Mouse (Mus musculus) CH12.LX (cell line): Measurements from ENCODE around the gene Fbxo11. TPM values are rescaled to one million over a fixed set of nuclear protein-coding genes. Genes with fewer than 3 reads are reported as not detected.

Experiments used
- DNase-seq: peaks from one replicate; pipeline ENCODE4 v3.0.0-alpha.2; 2013; ENCODE audit errors: extremely low read depth
- H3K27ac ChIP-seq: 2 replicates; pipeline ENCODE4 v1.5.1; 2012; ENCODE audit warnings: low read depth, mild to moderate bottlenecking, control low read depth, moderate library complexity; ENCODE audit not compliant: insufficient read depth
- H3K27me3 ChIP-seq: replicated peaks from 2 replicates; pipeline ENCODE3; 2012; ENCODE audit warnings: inconsistent platforms
- H3K36me3 ChIP-seq, 2 experiments: replicated peaks in 1 of 2; 2 replicates each; pipeline versions ENCODE3 to v1.6.1; 2012; ENCODE audit warnings: inconsistent platforms in 1 of 2, low read length in 1 of 2, mild to moderate bottlenecking in 1 of 2, mixed read lengths in 1 of 2, moderate library complexity in 1 of 2; ENCODE audit not compliant: control insufficient read depth in 1 of 2, insufficient read depth in 1 of 2
- H3K4me1 ChIP-seq, 2 experiments: 2 replicates each; pipeline ENCODE4 v1.6.1; 2012; ENCODE audit warnings: inconsistent platforms in 1 of 2, moderate library complexity in 1 of 2; ENCODE audit not compliant: insufficient read depth in 2 of 2, control insufficient read depth in 1 of 2
- H3K4me2 ChIP-seq: 2 replicates; pipeline ENCODE4 v1.6.1; 2012; ENCODE audit warnings: low read depth, mild to moderate bottlenecking, control low read depth; ENCODE audit not compliant: poor library complexity, insufficient read depth, severe bottlenecking
- H3K4me3 ChIP-seq, 3 experiments: fragments of 150-350 bp in 1 of 3; sonication (generic) in 1 of 3; replicated peaks in 1 of 3; 2 replicates each; pipeline versions ENCODE3 to v1.5.1; 2011 to 2012; ENCODE audit warnings: low read depth in 2 of 3, low read length in 2 of 3, mild to moderate bottlenecking in 2 of 3, moderate library complexity in 2 of 3, control low read depth in 1 of 3, improper control_type of control experiment in 1 of 3, inconsistent platforms in 1 of 3, mixed read lengths in 1 of 3; ENCODE audit not compliant: poor library complexity in 1 of 3
- H3K79me2 ChIP-seq: replicated peaks from 2 replicates; pipeline ENCODE4 v1.6.1; 2012; ENCODE audit warnings: mild to moderate bottlenecking, moderate library complexity; ENCODE audit not compliant: control insufficient read depth, poor library complexity, insufficient read depth, severe bottlenecking; ENCODE audit errors: extremely low read depth
- H3K9ac ChIP-seq: 2 replicates; pipeline ENCODE4 v1.6.1; 2012; ENCODE audit warnings: low read depth, mild to moderate bottlenecking, control low read depth, moderate library complexity; ENCODE audit not compliant: insufficient read depth
- H3K9me3 ChIP-seq: replicated peaks from 2 replicates; pipeline ENCODE3; 2012; ENCODE audit warnings: low read length, inconsistent platforms, mixed read lengths
- BHLHE40 ChIP-seq: IDR thresholded peaks from 2 replicates; pipeline ENCODE4 v1.6.1; 2011; ENCODE audit warnings: mild to moderate bottlenecking, low read depth, low read length, improper control_type of control experiment
- CHD1 ChIP-seq: IDR thresholded peaks from 2 replicates; pipeline ENCODE4 v1.6.1; 2012; ENCODE audit warnings: low read depth, low read length, improper control_type of control experiment, inconsistent platforms
- CHD2 ChIP-seq: IDR thresholded peaks from 2 replicates; pipeline ENCODE4 v1.6.1; 2011; ENCODE audit warnings: low read length, improper control_type of control experiment
- CTCF ChIP-seq, 2 experiments: IDR thresholded peaks in 1 of 2; conservative IDR thresholded peaks in 1 of 2; 2 replicates each; pipeline ENCODE4 v1.5.1; 2011 to 2012; ENCODE audit warnings: low read depth in 2 of 2, low read length in 2 of 2, improper control_type of control experiment in 1 of 2, inconsistent platforms in 1 of 2, mild to moderate bottlenecking in 1 of 2, moderate library complexity in 1 of 2
- E2F4 ChIP-seq: IDR thresholded peaks from 2 replicates; pipeline ENCODE4 v1.6.1; 2011; ENCODE audit warnings: low read depth, low read length, improper control_type of control experiment; ENCODE audit not compliant: insufficient replicate concordance
- ELF1 ChIP-seq: IDR thresholded peaks from 2 replicates; pipeline ENCODE4 v1.6.1; 2014; ENCODE audit warnings: low read depth, mild to moderate bottlenecking, inconsistent platforms, low read length, improper control_type of control experiment
- EP300 ChIP-seq: IDR thresholded peaks from 2 replicates; pipeline ENCODE4 v1.6.1; 2011; ENCODE audit warnings: low read length, improper control_type of control experiment
- ETS1 ChIP-seq: conservative IDR thresholded peaks from 2 replicates; pipeline ENCODE4 v1.6.1; 2012; ENCODE audit warnings: low read depth, mild to moderate bottlenecking, inconsistent platforms, low read length, improper control_type of control experiment, moderate library complexity
- GABPA ChIP-seq: IDR thresholded peaks from 2 replicates; pipeline ENCODE4 v1.6.1; 2012; ENCODE audit warnings: low read depth, low read length, improper control_type of control experiment, inconsistent platforms; ENCODE audit not compliant: insufficient replicate concordance
- HCFC1 ChIP-seq: IDR thresholded peaks from 2 replicates; pipeline ENCODE4 v1.6.1; 2012; ENCODE audit warnings: low read depth, mild to moderate bottlenecking, inconsistent platforms, low read length, improper control_type of control experiment
- IRF4 ChIP-seq: IDR thresholded peaks from 2 replicates; pipeline ENCODE4 v1.6.1; 2014; ENCODE audit warnings: low read depth, mild to moderate bottlenecking, inconsistent platforms, low read length, improper control_type of control experiment
- KAT2A ChIP-seq: IDR thresholded peaks from 2 replicates; pipeline ENCODE4 v1.6.1; 2012; ENCODE audit warnings: low read length, improper control_type of control experiment, inconsistent platforms; ENCODE audit not compliant: insufficient replicate concordance
- MAFK ChIP-seq: IDR thresholded peaks from 2 replicates; pipeline ENCODE4 v1.6.1; 2011; ENCODE audit warnings: low read length, improper control_type of control experiment; ENCODE audit not compliant: insufficient replicate concordance
- MAX ChIP-seq: IDR thresholded peaks from 2 replicates; pipeline ENCODE4 v1.6.1; 2011; ENCODE audit warnings: low read length, improper control_type of control experiment
- MAZ ChIP-seq: IDR thresholded peaks from 2 replicates; pipeline ENCODE4 v1.6.1; 2012; ENCODE audit warnings: low read depth, mild to moderate bottlenecking, inconsistent platforms, low read length, improper control_type of control experiment, moderate library complexity
- MEF2A ChIP-seq: IDR thresholded peaks from 2 replicates; pipeline ENCODE4 v1.6.1; 2014; ENCODE audit warnings: low read depth, mild to moderate bottlenecking, inconsistent platforms, low read length, improper control_type of control experiment, borderline replicate concordance
- MXI1 ChIP-seq: IDR thresholded peaks from 2 replicates; pipeline ENCODE4 v1.6.1; 2011; ENCODE audit warnings: mild to moderate bottlenecking, low read depth, low read length, improper control_type of control experiment
- MYC ChIP-seq: IDR thresholded peaks from 2 replicates; pipeline ENCODE4 v1.6.1; 2011; ENCODE audit warnings: low read depth, mild to moderate bottlenecking, improper control_type of control experiment, low read length
- NELFE ChIP-seq: IDR thresholded peaks from 2 replicates; pipeline ENCODE4 v1.6.1; 2011; ENCODE audit warnings: low read depth, low read length, improper control_type of control experiment
- NRF1 ChIP-seq: IDR thresholded peaks from 2 replicates; pipeline ENCODE4 v1.6.1; 2014; ENCODE audit warnings: low read depth, mild to moderate bottlenecking, inconsistent platforms, low read length, improper control_type of control experiment, moderate library complexity
- PAX5 ChIP-seq: IDR thresholded peaks from 2 replicates; pipeline ENCODE4 v1.6.1; 2012; ENCODE audit warnings: low read length, inconsistent platforms, mixed read lengths
- POLR2A ChIP-seq: IDR thresholded peaks from 2 replicates; pipeline ENCODE4 v1.6.1; 2011; ENCODE audit warnings: low read depth, mild to moderate bottlenecking, improper control_type of control experiment, low read length
- POLR2AphosphoS2 ChIP-seq: IDR thresholded peaks from 2 replicates; pipeline ENCODE4 v1.6.1; 2011; ENCODE audit warnings: low read depth, low read length, improper control_type of control experiment
- RAD21 ChIP-seq: IDR thresholded peaks from 2 replicates; pipeline ENCODE4 v1.6.1; 2011; ENCODE audit warnings: low read depth, mild to moderate bottlenecking, low read length, improper control_type of control experiment, moderate library complexity
- RCOR1 ChIP-seq: conservative IDR thresholded peaks from 2 replicates; pipeline ENCODE4 v1.6.1; 2012; ENCODE audit warnings: low read depth, mild to moderate bottlenecking, inconsistent platforms, low read length, improper control_type of control experiment
- SIN3A ChIP-seq: IDR thresholded peaks from 2 replicates; pipeline ENCODE4 v1.6.1; 2012; ENCODE audit warnings: low read length, improper control_type of control experiment, inconsistent platforms
- SMC3 ChIP-seq: IDR thresholded peaks from 2 replicates; pipeline ENCODE4 v1.6.1; 2011; ENCODE audit warnings: low read depth, low read length, improper control_type of control experiment
- TBP ChIP-seq: conservative IDR thresholded peaks from 2 replicates; pipeline ENCODE4 v1.6.1; 2011; ENCODE audit warnings: low read depth, low read length, improper control_type of control experiment
- TCF12 ChIP-seq: IDR thresholded peaks from 2 replicates; pipeline ENCODE4 v1.6.1; 2014; ENCODE audit warnings: low read depth, mild to moderate bottlenecking, inconsistent platforms, low read length, improper control_type of control experiment
- UBTF ChIP-seq: IDR thresholded peaks from 2 replicates; pipeline ENCODE4 v1.6.1; 2012; ENCODE audit warnings: low read depth, mild to moderate bottlenecking, inconsistent platforms, low read length, improper control_type of control experiment, moderate library complexity
- ZKSCAN1 ChIP-seq: IDR thresholded peaks from 2 replicates; pipeline ENCODE4 v1.6.1; 2012; ENCODE audit warnings: low read depth, inconsistent platforms, low read length, improper control_type of control experiment, borderline replicate concordance
- ZMIZ1 ChIP-seq: IDR thresholded peaks from 2 replicates; pipeline ENCODE4 v1.6.1; 2012; ENCODE audit warnings: low read depth, mild to moderate bottlenecking, inconsistent platforms, low read length, improper control_type of control experiment
- ZNF384 ChIP-seq: IDR thresholded peaks from 2 replicates; pipeline ENCODE4 v1.6.1; 2012; ENCODE audit warnings: low read depth, low read length, improper control_type of control experiment, inconsistent platforms
- dilution Hi-C: fragments of 300-500 bp; cut with MboI; formaldehyde crosslinking; loops from 2 replicates; pipeline ENCODE4 v1.14.3; 2020; ENCODE audit warnings: low sequenced_read_pairs; ENCODE audit not compliant: extremely low pct_unique_long_range_greater_than_20kb, extremely low pct_ligation_motif_present
- in situ Hi-C: fragments of 300-500 bp; cut with MboI; formaldehyde crosslinking; loops from 3 replicates; pipeline ENCODE4 v1.14.3; 2019; ENCODE audit warnings: low sequenced_read_pairs, low pct_ligation_motif_present, low pct_unique_long_range_greater_than_20kb, mixed read lengths
- polyA plus RNA-seq: library from polyadenylated mRNA; unstranded; fragments of >175 nt; gene quantifications from 2 replicates; pipeline ENCODE4 v1.2.1, GENCODE M21; 2012; ENCODE audit warnings: low read depth; ENCODE audit not compliant: insufficient read length
- total RNA-seq, 2 experiments: library from RNA; depleted of rRNA; stranded (reverse); fragments of 300-350 nt in 1 of 2; fragments of >200 nt in 1 of 2; gene quantifications; 2 replicates each; pipeline ENCODE4 v1.2.3; 2012 to 2014

The Fbxo11 gene
- total and polyA plus RNA-seq, 3 experiments: 37.6 to 61.8 (median 61.0) TPM

GRCm38 (mm10) chr17:88064347-88065030 is 602 bp downstream of the Fbxo11 start:
- H3K36me3 ChIP-seq: peaks cover 0 to 11% of the 10 kb centered on the region in 2 experiments

GRCm38 (mm10) chr17:88063980-88064346 is 1.1 kb downstream of the Fbxo11 start:
- H3K4me1 ChIP-seq: peaks cover 2 to 19% of the 10 kb centered on the region in 2 experiments; a peak in 3 of 4 replicates
- H3K4me2 ChIP-seq: peak overlapping the region; percentile 39; the same call in 1 of the 2 replicates
- H3K79me2 ChIP-seq: peaks cover 83% of the 10 kb centered on the region
- TF ChIP-seq POLR2A: peak; percentile 1; the same call in 1 of the 2 replicates
- peak; percentile 18; the same call in 1 of the 2 replicates for TF ChIP-seq IRF4
- TF ChIP-seq HCFC1: 0 out of 2 replicates have a peak, but pooled peaks have one; percentile 22
- TF ChIP-seq NELFE: 0 out of 2 replicates have a peak, but pooled peaks have one; percentile 17
- TF ChIP-seq NRF1: no peak
- no peak for TF ChIP-seq PAX5
- no peak for TF ChIP-seq MAZ
- no peak for TF ChIP-seq MAX
- TF ChIP-seq SIN3A: peak; percentile 91
- TF ChIP-seq EP300: no peak
- TF ChIP-seq ETS1: no peak
- TF ChIP-seq RAD21: no peak
- 0 out of 2 replicates have a peak, but pooled peaks have one; percentile 13 for TF ChIP-seq MYC
- peak; percentile 73; the same call in 1 of the 2 replicates for TF ChIP-seq CHD1
- TF ChIP-seq TCF12: peak; percentile 28; the same call in 1 of the 2 replicates
- no peak for TF ChIP-seq ELF1
- peak; percentile 33; the same call in 1 of the 2 replicates for TF ChIP-seq MXI1
- no peak for TF ChIP-seq CHD2
- peaks cover 5% of the 10 kb centered on the region for H3K9me3 ChIP-seq
- in situ Hi-C loops (no loop called here), dilution Hi-C loops (no loop called here)
- peak overlapping the region; percentile 76 to 99 (median 78) for H3K4me3 ChIP-seq
- H3K9ac ChIP-seq: peak overlapping the region; percentile 100
- H3K27me3 ChIP-seq: no peaks in the 10 kb centered on the region
- DNase-seq: peak; percentile 78
- H3K36me3 ChIP-seq: peaks cover 0 to 9% of the 10 kb centered on the region in 2 experiments
- H3K27ac ChIP-seq: peak overlapping the region; percentile 90

More at GRCm38 (mm10) chr17:88064347-88065030, 602 bp downstream of the Fbxo11 start:
- H3K4me3 ChIP-seq: peak overlapping the region; percentile 76 to 99 (median 78)
- peak; percentile 52 for DNase-seq
- in situ Hi-C loops: no loop called here
- peaks cover 83% of the 10 kb centered on the region for H3K79me2 ChIP-seq
- H3K4me1 ChIP-seq: peaks cover 2 to 20% of the 10 kb centered on the region in 2 experiments; a peak in 3 of 4 replicates
- peak overlapping the region; percentile 90 for H3K27ac ChIP-seq
- H3K27me3 ChIP-seq: no peaks in the 10 kb centered on the region
- peaks cover 5% of the 10 kb centered on the region for H3K9me3 ChIP-seq
- no peak overlapping the region for H3K4me2 ChIP-seq
- H3K9ac ChIP-seq: peak overlapping the region; percentile 100
- TF ChIP-seq TCF12 (peak; percentile 75), NRF1 (peak; percentile 64), MEF2A (0 out of 2 replicates have a peak, but pooled peaks have one; percentile 44), ZNF384 (no peak), POLR2AphosphoS2 (no peak), POLR2A (peak; percentile 50; the same call in 1 of the 2 replicates), ETS1 (peak; percentile 54; the same call in 1 of the 2 replicates), ZKSCAN1 (no peak), SIN3A (peak; percentile 66; the same call in 1 of the 2 replicates), ELF1 (0 out of 2 replicates have a peak, but pooled peaks have one; percentile 10), NELFE (0 out of 2 replicates have a peak, but pooled peaks have one; percentile 3), SMC3 (no peak), HCFC1 (0 out of 2 replicates have a peak, but pooled peaks have one; percentile 2), CTCF (conservative IDR thresholded peaks at IDR 0.05 in 1 of 2, IDR thresholded peaks at IDR 0.05 in 1 of 2; ENCODE audit: low read depth in 2 of 2, low read length in 2 of 2) (no peak), TBP (no peak), ZMIZ1 (peak; percentile 63; the same call in 1 of the 2 replicates), UBTF (peak; percentile 99), RAD21 (no peak), E2F4 (no peak), CHD1 (no peak; the same call in 1 of the 2 replicates), MAZ (peak; percentile 90), MYC (no peak), MAFK (no peak), RCOR1 (no peak), IRF4 (peak; percentile 55; the same call in 1 of the 2 replicates), GABPA (no peak), KAT2A (no peak), CHD2 (no peak), BHLHE40 (peak; percentile 20; the same call in 1 of the 2 replicates)
- TF ChIP-seq, all 38 proteins: peak for 14
- dilution Hi-C loops: no loop called here
